Mouse (Mus musculus): ENCODE data around the gene Fbrsl1. TPM values are rescaled to one million over a fixed set of nuclear protein-coding genes. Genes with fewer than 3 reads are reported as not detected.

The Fbrsl1 gene
- total and polyA plus RNA-seq, 2 experiments from 2014 or later, result 18.8 to 41.1 TPM

DNA sequence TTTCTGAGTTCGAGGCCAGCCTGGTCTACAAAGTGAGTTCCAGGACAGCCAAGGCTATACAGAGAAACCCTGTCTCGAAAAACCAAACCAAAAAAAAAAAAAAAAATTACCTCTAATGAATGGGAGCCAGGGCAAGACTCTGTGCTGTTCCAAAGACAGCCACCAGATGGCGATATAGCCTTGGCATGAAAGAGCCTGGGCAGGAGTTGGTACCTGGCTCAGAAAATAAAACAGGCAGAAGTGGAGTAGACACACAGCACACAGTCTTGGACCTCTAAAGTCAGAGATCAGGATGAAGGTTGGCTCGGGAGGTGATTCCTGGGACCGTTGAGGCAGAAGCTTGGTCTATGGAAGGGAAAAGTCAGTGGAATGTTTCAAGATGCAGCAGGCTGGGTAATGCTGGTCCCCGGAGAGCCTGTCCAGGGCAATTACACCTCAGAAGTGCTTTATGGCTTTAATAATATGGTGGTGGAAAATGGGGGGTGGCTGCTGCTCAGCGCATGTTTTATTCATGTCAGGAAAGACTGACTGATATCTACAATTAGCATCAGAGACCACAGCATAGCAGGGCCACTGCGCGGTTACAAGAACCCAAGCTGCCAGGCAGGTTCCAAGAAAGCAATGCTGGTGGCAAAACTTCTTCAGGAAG is 90.6 kb downstream of the Fbrsl1 start:
- H3K27me3 ChIP-seq (ENCODE audit: insufficient read depth, low read length), result 0 out of 2 replicates have a peak, but pooled peaks cover 4% of the 10 kb centered on the region
- no peak overlapping the region for H3K4me3 ChIP-seq (ENCODE audit: low read length)
- no peaks in the 10 kb centered on the region for H3K9me3 ChIP-seq (ENCODE audit: low read length)
- DNase-seq (ENCODE audit: low spot score) (peak; percentile 93), ATAC-seq (peak; percentile 60; the same call in 1 of the 2 replicates)
- 36% methylated on average over 9 of the region's 9 CpGs for WGBS
- TF ChIP-seq CTCF (IDR thresholded peaks at IDR 0.05; ENCODE audit: low read depth), result peak; percentile 94
- no peaks in the 10 kb centered on the region for H3K4me1 ChIP-seq (ENCODE audit: insufficient read depth, low read length)
- no peak overlapping the region for H3K4me2 ChIP-seq (ENCODE audit: low read depth, low read length)
- H3K27ac ChIP-seq, result no peak overlapping the region
- H3K36me3 ChIP-seq (ENCODE audit: insufficient read depth, low read length), result no peaks in the 10 kb centered on the region
- no peak overlapping the region for H3K9ac ChIP-seq (replicated peaks; ENCODE audit: low read length)

DNA sequence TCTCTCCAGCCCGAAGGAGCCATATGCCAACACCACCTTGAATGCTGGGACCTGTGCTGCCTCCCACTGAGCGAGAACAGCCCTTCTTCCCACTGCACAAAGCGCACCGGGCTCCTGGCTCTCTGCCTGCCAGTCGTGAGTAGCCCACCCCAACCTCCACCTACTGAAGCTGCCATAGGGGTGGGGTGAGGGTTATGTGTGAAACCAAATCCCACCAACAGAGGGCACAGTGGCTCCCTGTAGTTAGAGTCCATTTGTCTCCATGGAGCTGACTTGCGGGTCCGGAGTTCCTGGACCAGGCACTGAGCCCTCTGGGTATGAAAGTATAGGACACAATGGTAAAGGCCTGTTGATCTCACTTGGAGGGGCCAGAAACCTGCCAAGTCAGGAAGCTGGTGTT is 93.6 kb downstream of the Fbrsl1 start:
- no peaks in the 10 kb centered on the region for H3K4me1 ChIP-seq (ENCODE audit: insufficient read depth, low read length)
- H3K9me3 ChIP-seq (ENCODE audit: low read length), result no peaks in the 10 kb centered on the region
- H3K27ac ChIP-seq, result no peak overlapping the region
- H3K9ac ChIP-seq (replicated peaks; ENCODE audit: low read length), result no peak overlapping the region
- TF ChIP-seq CTCF (IDR thresholded peaks at IDR 0.05; ENCODE audit: low read depth), result peak; percentile 69
- H3K4me2 ChIP-seq (ENCODE audit: low read depth, low read length), result no peak overlapping the region
- ATAC-seq (no peak), DNase-seq (ENCODE audit: low spot score) (peak; percentile 66)
- H3K4me3 ChIP-seq (ENCODE audit: low read length), result no peak overlapping the region
- WGBS, result 19% methylated on average over 7 of the region's 7 CpGs
- H3K36me3 ChIP-seq (ENCODE audit: insufficient read depth, low read length), result no peaks in the 10 kb centered on the region
- 0 out of 2 replicates have a peak, but pooled peaks cover 4% of the 10 kb centered on the region for H3K27me3 ChIP-seq (ENCODE audit: insufficient read depth, low read length)

DNA sequence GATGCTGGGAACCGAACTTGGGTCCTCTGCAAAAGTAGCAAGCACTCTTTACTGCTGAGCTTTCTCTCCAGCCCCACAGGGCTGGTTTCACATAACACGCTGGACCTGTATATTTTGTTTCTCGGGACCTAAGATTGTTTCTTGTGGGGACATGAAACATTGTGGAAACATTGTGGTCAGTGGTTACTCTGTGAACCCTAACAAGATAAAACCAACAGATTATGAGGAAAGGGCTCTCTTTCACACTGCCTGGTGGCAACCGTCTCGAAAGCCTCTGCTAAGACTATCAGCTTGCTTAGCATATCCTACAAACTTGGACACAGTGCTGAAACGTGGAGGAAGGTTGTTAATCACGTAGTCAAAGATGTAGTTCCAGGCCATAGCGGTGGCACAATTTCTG is 101.3 kb downstream of the Fbrsl1 start:
- DNase-seq (ENCODE audit: low spot score) (no peak), ATAC-seq (no peak)
- H3K36me3 ChIP-seq (ENCODE audit: insufficient read depth, low read length), result no peaks in the 10 kb centered on the region
- no peak overlapping the region for H3K9ac ChIP-seq (replicated peaks; ENCODE audit: low read length)
- H3K27me3 ChIP-seq (ENCODE audit: insufficient read depth, low read length), result no peaks in the 10 kb centered on the region
- H3K27ac ChIP-seq, result no peak overlapping the region
- no peak for TF ChIP-seq CTCF (IDR thresholded peaks at IDR 0.05; ENCODE audit: low read depth)
- no peak overlapping the region for H3K4me3 ChIP-seq (ENCODE audit: low read length)
- peaks cover 10% of the 10 kb centered on the region; the same call in 1 of the 2 replicates for H3K4me1 ChIP-seq (ENCODE audit: insufficient read depth, low read length)
- no peaks in the 10 kb centered on the region for H3K9me3 ChIP-seq (ENCODE audit: low read length)
- 86% methylated on average over 8 of the region's 8 CpGs for WGBS
- H3K4me2 ChIP-seq (ENCODE audit: low read depth, low read length), result no peak overlapping the region

- TF ChIP-seq CTCF (IDR thresholded peaks at IDR 0.05; ENCODE audit: low read depth), result no peak
- no peaks in the 10 kb centered on the region for H3K36me3 ChIP-seq (ENCODE audit: insufficient read depth, low read length)
- no peaks in the 10 kb centered on the region for H3K27me3 ChIP-seq (ENCODE audit: insufficient read depth, low read length)
- H3K9ac ChIP-seq (replicated peaks; ENCODE audit: low read length), result no peak overlapping the region
- peaks cover 10% of the 10 kb centered on the region; the same call in 1 of the 2 replicates for H3K4me1 ChIP-seq (ENCODE audit: insufficient read depth, low read length)
- H3K27ac ChIP-seq, result no peak overlapping the region
- no peak overlapping the region for H3K4me3 ChIP-seq (ENCODE audit: low read length)
- DNase-seq (ENCODE audit: low spot score) (no peak), ATAC-seq (no peak)
- 86% methylated on average over 4 of the region's 4 CpGs for WGBS
- no peaks in the 10 kb centered on the region for H3K9me3 ChIP-seq (ENCODE audit: low read length)
- no peak overlapping the region for H3K4me2 ChIP-seq (ENCODE audit: low read depth, low read length)
These were observed 102.8 kb downstream of the Fbrsl1 start for GRCm38 (mm10) chr5:110345553-110345952.

DNA sequence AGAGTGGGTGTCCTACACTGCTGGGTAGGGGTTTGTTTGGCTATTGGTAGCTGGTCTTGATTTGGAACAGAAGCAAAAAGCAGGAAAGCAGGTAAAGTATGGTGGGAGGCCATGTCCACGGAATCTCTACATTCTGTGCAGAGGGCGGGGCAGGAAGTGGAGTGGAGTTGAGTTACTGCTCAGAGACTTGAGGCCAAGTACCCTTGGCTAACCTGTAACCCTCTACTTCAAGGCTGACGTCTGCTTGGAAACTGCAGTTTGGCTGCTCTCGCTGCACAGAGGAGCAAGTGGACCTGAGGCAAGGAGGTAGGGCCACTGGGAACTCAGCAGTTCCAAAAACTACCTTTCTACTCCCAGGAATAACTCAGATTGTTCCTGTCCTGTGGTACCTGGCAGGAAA is 103.8 kb downstream of the Fbrsl1 start, which contains the start of gene Lrcol1:
Gene Lrcol1, plus strand, starts transcription at position 207 of the 400 bp plus-strand sequence.
- Histone ChIP-seq H3K27me3 (ENCODE audit: insufficient read depth, low read length) (no peaks in the 10 kb centered on the region), H3K4me3 (ENCODE audit: low read length) (no peak within 1 kb of the TSS), H3K4me2 (ENCODE audit: low read depth, low read length) (no peak within 1 kb of the TSS), H3K9ac (replicated peaks; ENCODE audit: low read length) (no peak within 1 kb of the TSS), H3K4me1 (ENCODE audit: insufficient read depth, low read length) (peaks cover 10% of the 10 kb centered on the region; the same call in 1 of the 2 replicates), H3K9me3 (ENCODE audit: low read length) (no peaks in the 10 kb centered on the region), H3K36me3 (ENCODE audit: insufficient read depth, low read length) (no peaks in the 10 kb centered on the region), H3K27ac (no peak within 1 kb of the TSS)
- WGBS, result 92% methylated on average over 4 of the region's 4 CpGs
- TF ChIP-seq CTCF (IDR thresholded peaks at IDR 0.05; ENCODE audit: low read depth), result no peak
- no peak for DNase-seq (ENCODE audit: low spot score)
- no peak for ATAC-seq

DNA sequence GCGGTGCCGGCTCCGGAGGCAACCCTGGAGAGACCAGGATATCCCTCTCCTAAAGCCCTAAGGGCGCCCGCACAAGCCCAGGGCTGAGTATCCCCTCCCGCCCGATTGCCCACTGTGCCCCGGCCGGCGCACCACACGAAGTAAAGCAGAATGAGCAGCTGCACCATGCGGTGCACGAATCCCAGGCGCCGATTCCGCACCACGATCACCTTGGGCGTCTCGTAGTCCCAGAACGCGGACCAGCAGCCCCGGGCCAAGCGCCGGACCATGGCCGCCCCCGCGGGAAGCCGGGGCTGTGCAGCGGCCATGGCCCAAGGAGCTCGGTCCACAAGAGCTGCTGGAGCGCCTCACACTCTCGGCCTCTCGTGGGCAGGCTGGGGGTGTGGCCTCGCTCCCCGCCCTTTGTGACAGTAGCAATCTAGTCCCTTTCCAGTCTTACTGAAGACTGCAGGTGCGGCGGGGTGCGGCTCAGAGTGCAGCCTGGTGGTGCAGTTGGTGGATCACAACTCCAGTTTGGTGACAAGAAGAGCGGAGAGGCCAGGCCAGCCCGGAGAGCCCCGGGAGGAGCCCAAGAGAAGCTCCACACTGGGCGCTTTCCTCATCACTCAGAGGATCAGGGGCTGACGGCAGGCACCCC is 105.5 kb downstream of the Fbrsl1 start, which contains the start of gene P2rx2:
Gene P2rx2, minus strand, starts transcription at position 565 of the 637 bp plus-strand sequence.
- no peaks in the 10 kb centered on the region for H3K27me3 ChIP-seq (ENCODE audit: insufficient read depth, low read length)
- peak within 1 kb of the TSS; percentile 65 for H3K9ac ChIP-seq (replicated peaks; ENCODE audit: low read length)
- H3K4me3 ChIP-seq (ENCODE audit: low read length), result peak within 1 kb of the TSS; percentile 55
- peak within 1 kb of the TSS; percentile 97 for H3K4me2 ChIP-seq (ENCODE audit: low read depth, low read length)
- TF ChIP-seq CTCF (IDR thresholded peaks at IDR 0.05; ENCODE audit: low read depth), result no peak; the same call in 1 of the 2 replicates
- DNase-seq (ENCODE audit: low spot score) (peak; percentile 37), ATAC-seq (peak; percentile 78)
- no peaks in the 10 kb centered on the region for H3K36me3 ChIP-seq (ENCODE audit: insufficient read depth, low read length)
- peaks cover 10% of the 10 kb centered on the region; the same call in 1 of the 2 replicates for H3K4me1 ChIP-seq (ENCODE audit: insufficient read depth, low read length)
- WGBS, result 1% methylated on average over 43 of the region's 43 CpGs
- no peak within 1 kb of the TSS for H3K27ac ChIP-seq
- H3K9me3 ChIP-seq (ENCODE audit: low read length), result no peaks in the 10 kb centered on the region
